Mouse (Mus musculus) cerebellum, adult 2 months (tissue): ENCODE data around the gene Sec14l1.

Source experiments
- CTCF ChIP-seq: fragments of 200-500 bp; IDR thresholded peaks from 2 replicates; pipeline ENCODE4 v1.5.1; 2011; ENCODE audit warnings: low read depth, mild to moderate bottlenecking, control low read depth, low read length, moderate library complexity, borderline replicate concordance; ENCODE audit not compliant: insufficient read depth
- POLR2A ChIP-seq: fragments of 200-500 bp; IDR thresholded peaks from 2 replicates; pipeline ENCODE4 v1.6.1; 2011; ENCODE audit warnings: low read length, control low read depth, borderline replicate concordance; ENCODE audit not compliant: insufficient read depth

DNA sequence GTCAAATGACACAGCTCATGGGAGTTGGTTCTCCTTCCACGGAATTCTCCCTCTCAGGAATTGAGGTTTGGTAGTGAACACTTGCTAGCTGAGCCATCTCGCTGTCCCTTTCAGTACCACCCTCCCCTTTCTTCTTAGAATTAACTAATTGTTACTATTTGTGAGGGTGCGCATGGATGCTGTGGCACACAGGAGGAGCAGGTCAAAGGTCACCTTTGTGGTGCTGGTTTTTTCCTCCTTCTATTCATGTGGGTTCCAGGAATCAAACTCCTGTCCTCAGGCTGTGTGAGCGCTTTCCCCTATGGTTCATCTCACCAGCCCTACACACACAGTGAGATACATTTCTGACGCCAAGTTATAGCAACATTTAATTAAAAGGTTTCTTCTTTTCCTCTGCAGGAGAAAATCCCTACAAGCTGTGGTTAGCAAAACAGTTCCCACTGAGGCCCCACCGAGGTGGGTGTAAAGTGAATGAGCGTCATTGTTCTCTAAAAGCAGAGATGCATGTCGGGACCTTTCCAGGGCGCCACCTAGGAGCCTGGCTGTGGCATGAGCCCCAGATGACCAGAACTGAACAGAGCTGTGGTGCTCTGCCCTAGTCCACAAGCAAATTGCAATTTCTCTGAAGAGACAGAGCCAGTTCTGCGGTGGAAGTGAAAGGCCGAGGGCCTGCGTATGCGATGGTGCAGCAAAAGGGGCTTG lies 8.2 kb upstream of the Sec14l1 start:
- TF ChIP-seq POLR2A (no peak), CTCF (no peak)
